Mouse (Mus musculus) heart, adult 2 months (tissue): ENCODE results near the gene Rab3il1. TPM values are rescaled to one million over a fixed set of nuclear protein-coding genes. Genes with fewer than 3 reads are reported as not detected.

Source experiments
- DNase-seq, 2 experiments: peaks; one replicate each; pipeline ENCODE4 v3.0.0; 2021
- H3K27ac ChIP-seq: fragments of 200-600 bp; 2 replicates; pipeline ENCODE4 v1.8.1; 2022
- H3K27me3 ChIP-seq: fragments of 200-500 bp; 2 replicates; pipeline ENCODE4 v1.6.1; 2012; ENCODE audit warnings: mild to moderate bottlenecking, low read length, inconsistent platforms, mixed read lengths; ENCODE audit not compliant: control insufficient read depth, insufficient read depth
- H3K36me3 ChIP-seq: fragments of 200-500 bp; 2 replicates; pipeline ENCODE4 v1.6.1; 2012; ENCODE audit warnings: low read length, inconsistent platforms; ENCODE audit not compliant: control insufficient read depth, insufficient read depth
- H3K4me1 ChIP-seq: fragments of 200-500 bp; 2 replicates; pipeline ENCODE4 v1.6.1; 2011; ENCODE audit warnings: low read length; ENCODE audit not compliant: control insufficient read depth, insufficient read depth
- H3K4me3 ChIP-seq: fragments of 200-600 bp; 2 replicates; pipeline ENCODE4 v1.8.1; 2022
- H3K79me2 ChIP-seq: fragments of 200-500 bp; replicated peaks from 2 replicates; pipeline ENCODE4 v1.6.1; 2012; ENCODE audit warnings: mild to moderate bottlenecking, inconsistent platforms, low read length, moderate library complexity, mixed read lengths; ENCODE audit not compliant: control insufficient read depth, insufficient read depth
- H3K9ac ChIP-seq: fragments of 200-500 bp; 2 replicates; pipeline ENCODE4 v1.6.1; 2012; ENCODE audit warnings: low read depth, mild to moderate bottlenecking, control low read depth, inconsistent platforms, low read length, mixed read lengths
- CTCF ChIP-seq: fragments of 200-600 bp; IDR thresholded peaks from 2 replicates; pipeline ENCODE4 v1.8.1; 2022; ENCODE audit warnings: antibody characterized with exemption, mild to moderate bottlenecking, moderate library complexity
- EP300 ChIP-seq: fragments of 200-500 bp; IDR thresholded peaks from 2 replicates; pipeline ENCODE4 v1.6.1; 2011; ENCODE audit warnings: low read depth, low read length, control low read depth; ENCODE audit not compliant: insufficient read depth
- POLR2A ChIP-seq: fragments of 200-500 bp; IDR thresholded peaks from 2 replicates; pipeline ENCODE4 v1.6.1; 2011; ENCODE audit warnings: mild to moderate bottlenecking, low read depth, low read length, control low read depth; ENCODE audit not compliant: insufficient read depth
- WGBS: fragments of 180-500 bp; shearing (Covaris S2); methylation state at CpG from one replicate; pipeline ENCODE4 v1.1.7; 2018; 5-methylcytosine and 5-hydroxymethylcytosine counted together
- intact Hi-C: fragments of 180-260 bp; cut with DNase I; formaldehyde crosslinking; loops from one replicate; pipeline ENCODE4 v1.15.1; 2025
- polyA plus RNA-seq: library from polyadenylated mRNA; depleted of rRNA; stranded (reverse); fragments of >200 nt; gene quantifications from 2 replicates; pipeline ENCODE4 v1.2.3, GENCODE M21; 2012
- total RNA-seq, 2 experiments: library from RNA; stranded (reverse); gene quantifications; 2 replicates each; pipeline ENCODE4 v1.2.3; 2021

The Rab3il1 gene
- total and polyA plus RNA-seq, 3 experiments = 5.9 to 11.1 (median 6.5) TPM

GRCm38 (mm10) chr19:10033211-10033973, 31.9 kb downstream of the Rab3il1 start:
- peak; percentile 62 to 64 for DNase-seq
- Histone ChIP-seq H3K9ac (no peak overlapping the region), H3K36me3 (no peaks in the 10 kb centered on the region), H3K4me3 (no peak overlapping the region), H3K4me1 (no peaks in the 10 kb centered on the region), H3K27ac (no peak overlapping the region), H3K27me3 (no peaks in the 10 kb centered on the region), H3K79me2 (no peaks in the 10 kb centered on the region)
- TF ChIP-seq POLR2A (no peak), EP300 (0 out of 2 replicates have a peak, but pooled peaks have one; percentile 46), CTCF (peak; percentile 92)
- intact Hi-C loops = loop anchor here (1.0 to 2.0 kb wide), 2 partner anchors 33 to 117 kb away; no protein-coding TSS in a partner anchor
- WGBS = 38% methylated on average over 8 of the region's 8 CpGs

- H3K27me3 ChIP-seq = no peaks in the 10 kb centered on the region
- no peaks in the 10 kb centered on the region; the same call in 1 of the 2 replicates for H3K4me1 ChIP-seq
- no peak for TF ChIP-seq EP300
- TF ChIP-seq POLR2A = no peak
- TF ChIP-seq CTCF = no peak
- H3K79me2 ChIP-seq = no peaks in the 10 kb centered on the region
- no peaks in the 10 kb centered on the region for H3K36me3 ChIP-seq
- DNase-seq = no peak
- H3K4me3 ChIP-seq = no peak overlapping the region
- no peak overlapping the region for H3K9ac ChIP-seq
- WGBS = 75% methylated on average over 5 of the region's 5 CpGs
- intact Hi-C loops = loop anchor here (2.0 kb wide), 1 partner anchor 164 kb away; no protein-coding TSS in a partner anchor
- H3K27ac ChIP-seq = no peak overlapping the region
Observed at GRCm38 (mm10) chr19:10034356-10034755, 32.9 kb downstream of the Rab3il1 start.

GRCm38 (mm10) chr19:10034785-10035447, 33.4 kb downstream of the Rab3il1 start:
- no peak overlapping the region for H3K27ac ChIP-seq

GRCm38 (mm10) chr19:10037534-10037933, 36.1 kb downstream of the Rab3il1 start:
- Histone ChIP-seq H3K4me3 (no peak overlapping the region), H3K79me2 (no peaks in the 10 kb centered on the region), H3K9ac (no peak overlapping the region), H3K27ac (no peak overlapping the region), H3K36me3 (no peaks in the 10 kb centered on the region), H3K27me3 (no peaks in the 10 kb centered on the region), H3K4me1 (peaks cover 6% of the 10 kb centered on the region)
- 41% methylated on average over 2 of the region's 2 CpGs for WGBS
- no peak for DNase-seq
- intact Hi-C loops = no loop called here
- TF ChIP-seq POLR2A = no peak
- TF ChIP-seq CTCF = no peak
- TF ChIP-seq EP300 = no peak

More at GRCm38 (mm10) chr19:10034785-10035447, 33.4 kb downstream of the Rab3il1 start:
- Histone ChIP-seq H3K9ac (no peak overlapping the region), H3K4me3 (no peak overlapping the region), H3K27me3 (no peaks in the 10 kb centered on the region), H3K36me3 (no peaks in the 10 kb centered on the region), H3K4me1 (no peaks in the 10 kb centered on the region; the same call in 1 of the 2 replicates), H3K79me2 (no peaks in the 10 kb centered on the region)
- intact Hi-C loops = loop anchor here (2.0 kb wide), 1 partner anchor 164 kb away; no protein-coding TSS in a partner anchor
- 50% methylated on average over 8 of the region's 8 CpGs for WGBS
- peak; percentile 97 for TF ChIP-seq CTCF
- 0 out of 2 replicates have a peak, but pooled peaks have one; percentile 58 for TF ChIP-seq EP300
- no peak for TF ChIP-seq POLR2A
- peak; percentile 77 to 86 for DNase-seq

- Histone ChIP-seq H3K36me3 (no peaks in the 10 kb centered on the region), H3K4me3 (no peak overlapping the region), H3K79me2 (no peaks in the 10 kb centered on the region), H3K9ac (no peak overlapping the region), H3K27me3 (no peaks in the 10 kb centered on the region), H3K27ac (peak overlapping the region; percentile 71), H3K4me1 (peaks cover 11% of the 10 kb centered on the region)
- TF ChIP-seq CTCF (no peak), EP300 (no peak), POLR2A (no peak)
- intact Hi-C loops = no loop called here
- DNase-seq = no peak
- WGBS = 66% methylated on average over 3 of the region's 3 CpGs
Observed at GRCm38 (mm10) chr19:10038364-10038763, 36.9 kb downstream of the Rab3il1 start.
